Mouse (Mus musculus) intestine, embryonic 16.5 days (tissue): ENCODE measurements around the gene Gm11562. TPM values are rescaled to one million over a fixed set of nuclear protein-coding genes. Genes with fewer than 3 reads are reported as not detected.
"Not testable (repeated sequence)": the region's sequence is repeated elsewhere in the genome, so short reads cannot be mapped to it uniquely, and the experiment has no call there.

ENCODE experiments used
- ATAC-seq: fragments of 200-750 bp; cut with Nextera tagmentation; 2 replicates; pipeline ENCODE4 v1.8.0; 2017; ENCODE audit warnings: moderate TSS enrichment, moderate library complexity
- H3K27ac ChIP-seq: fragments of 300-500 bp; sonication (generic); 2 replicates; pipeline ENCODE4 v1.5.1; 2014; ENCODE audit warnings: mild to moderate bottlenecking, low read length
- H3K27me3 ChIP-seq: fragments of 300-500 bp; sonication (generic); replicated peaks from 2 replicates; pipeline ENCODE4 v1.6.1; 2014; ENCODE audit warnings: low read length, control low read depth, mixed read lengths; ENCODE audit not compliant: control insufficient read depth, insufficient read depth
- H3K36me3 ChIP-seq: fragments of 300-500 bp; sonication (generic); 2 replicates; pipeline ENCODE4 v1.6.1; 2014; ENCODE audit warnings: low read length, control low read depth; ENCODE audit not compliant: control insufficient read depth, insufficient read depth
- H3K4me1 ChIP-seq: fragments of 300-500 bp; sonication (generic); 2 replicates; pipeline ENCODE4 v1.6.1; 2014; ENCODE audit warnings: low read length, control low read depth, mixed read lengths; ENCODE audit not compliant: control insufficient read depth, insufficient read depth
- H3K4me2 ChIP-seq: fragments of 300-500 bp; sonication (generic); 2 replicates; pipeline ENCODE4 v1.6.1; 2014; ENCODE audit warnings: low read depth, low read length, control low read depth
- H3K4me3 ChIP-seq: fragments of 300-500 bp; sonication (generic); 2 replicates; pipeline ENCODE4 v1.5.1; 2014; ENCODE audit warnings: mild to moderate bottlenecking, low read length
- H3K9ac ChIP-seq: fragments of 300-500 bp; sonication (generic); 2 replicates; pipeline ENCODE4 v1.6.1; 2014; ENCODE audit warnings: low read depth, low read length
- H3K9me3 ChIP-seq: fragments of 300-500 bp; sonication (generic); 2 replicates; pipeline ENCODE4 v1.6.1; 2016; ENCODE audit warnings: low read length, control low read depth; ENCODE audit not compliant: control insufficient read depth
- WGBS: fragments of 180-500 bp; shearing (Covaris S2); extraction: QIAGEN DNeasy Blood & Tissue Kit; methylation state at CpG from one replicate; pipeline ENCODE4 v1.1.7; 2014; 5-methylcytosine and 5-hydroxymethylcytosine counted together
- polyA plus RNA-seq: library from polyadenylated mRNA; unstranded; fragments of >200 nt; fragmentation: Nextera tagmentation; extraction: Ambion mirVana; gene quantifications from 2 replicates; pipeline ENCODE4 v1.2.1, GENCODE M21; 2015

Gm11562 gene
- polyA plus RNA-seq, 1 experiment from 2014 or later, result not detected

DNA sequence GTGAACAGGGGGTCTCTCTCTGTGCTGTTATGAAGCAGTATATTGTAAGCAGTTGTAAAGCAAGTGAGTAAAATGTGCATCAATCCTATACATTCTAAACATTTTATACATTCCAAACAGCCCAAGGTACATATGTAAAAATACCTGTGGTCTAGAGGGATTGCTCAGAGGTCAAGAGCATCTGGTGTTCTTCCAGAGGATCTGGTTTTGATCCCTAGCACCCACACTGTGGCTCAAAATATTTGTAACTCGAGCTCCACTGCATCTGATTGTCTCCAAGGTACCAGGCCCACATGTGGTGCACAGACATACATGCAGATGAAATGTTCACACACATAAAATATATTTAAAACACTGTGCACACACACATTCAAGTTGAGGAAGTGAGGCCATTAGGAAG is 20.7 kb upstream of the Gm11562 start:
- Histone ChIP-seq H3K4me2 (no peak overlapping the region), H3K27ac (no peak overlapping the region), H3K27me3 (no peaks in the 10 kb centered on the region), H3K9me3 (no peaks in the 10 kb centered on the region), H3K4me1 (no peaks in the 10 kb centered on the region), H3K4me3 (no peak overlapping the region), H3K9ac (no peak overlapping the region), H3K36me3 (no peaks in the 10 kb centered on the region)
- no peak for ATAC-seq
- WGBS, result 34% methylated on average over 1 of the region's 1 CpGs

DNA sequence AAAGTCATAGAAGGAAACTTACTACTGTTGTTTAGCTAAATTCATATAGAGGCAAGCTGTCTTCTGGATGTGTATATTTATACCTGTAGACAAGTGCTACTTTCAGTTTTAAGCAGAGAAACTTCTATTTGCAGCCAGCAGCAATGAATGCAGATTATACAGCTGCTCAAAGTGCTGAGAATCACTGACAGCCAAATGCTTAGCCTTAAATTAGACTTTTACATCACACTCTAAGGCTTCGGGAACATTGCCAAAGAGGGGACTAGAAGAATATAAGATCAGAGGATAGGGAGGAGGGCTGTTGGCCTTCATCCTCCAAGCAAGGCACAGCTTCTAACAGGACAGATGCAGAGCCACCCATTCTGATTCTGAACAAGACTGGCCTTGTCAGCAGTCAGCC is 16.9 kb upstream of the Gm11562 start:
- Histone ChIP-seq H3K4me3 (no peak overlapping the region), H3K4me1 (no peaks in the 10 kb centered on the region), H3K9ac (no peak overlapping the region), H3K9me3 (no peaks in the 10 kb centered on the region), H3K27ac (no peak overlapping the region), H3K36me3 (no peaks in the 10 kb centered on the region), H3K4me2 (no peak overlapping the region), H3K27me3 (no peaks in the 10 kb centered on the region)
- 81% methylated on average over 1 of the region's 1 CpGs for WGBS
- ATAC-seq, result no peak

GRCm38 (mm10) chr11:99634653-99635134 is 14.5 kb upstream of the Gm11562 start, which contains the start of gene Krtap4-2:
Gene Krtap4-2, minus strand, starts transcription at chr11:99635084.
- H3K27me3 ChIP-seq, result no peaks in the 10 kb centered on the region
- H3K4me3 ChIP-seq, result no peak within 1 kb of the TSS
- 42% methylated on average over 8 of the region's 8 CpGs for WGBS
- H3K9ac ChIP-seq, result no peak within 1 kb of the TSS
- H3K4me2 ChIP-seq, result no peak within 1 kb of the TSS
- ATAC-seq, result no peak
- no peaks in the 10 kb centered on the region for H3K9me3 ChIP-seq
- no peaks in the 10 kb centered on the region for H3K4me1 ChIP-seq
- H3K36me3 ChIP-seq, result no peaks in the 10 kb centered on the region
- H3K27ac ChIP-seq, result no peak within 1 kb of the TSS

DNA sequence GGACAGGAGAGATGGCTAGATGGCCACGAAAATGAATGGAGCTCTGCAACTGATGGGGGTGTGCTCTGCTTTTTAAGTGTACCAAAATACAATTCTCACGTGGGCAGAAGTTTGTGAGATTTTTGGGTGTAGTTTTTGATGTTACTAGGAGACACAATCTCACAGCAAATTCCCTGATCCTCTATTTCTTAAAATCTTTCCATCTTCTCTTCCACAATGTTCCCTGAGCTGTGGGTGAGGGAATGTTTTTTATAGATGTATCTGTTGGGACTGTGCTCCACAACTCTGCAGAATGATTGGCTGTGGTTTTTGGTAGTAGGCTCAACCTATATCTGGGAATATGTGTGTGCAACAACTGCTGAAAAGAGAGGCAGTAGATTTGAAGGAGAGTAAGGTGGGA is 13.1 kb upstream of the Gm11562 start:
- no peaks in the 10 kb centered on the region for H3K4me1 ChIP-seq
- ATAC-seq, result no peak
- no peaks in the 10 kb centered on the region for H3K9me3 ChIP-seq
- no peak overlapping the region for H3K4me2 ChIP-seq
- H3K36me3 ChIP-seq, result no peaks in the 10 kb centered on the region
- no peaks in the 10 kb centered on the region for H3K27me3 ChIP-seq
- no peak overlapping the region for H3K4me3 ChIP-seq
- H3K27ac ChIP-seq, result no peak overlapping the region
- 71% methylated on average over 2 of the region's 2 CpGs for WGBS
- H3K9ac ChIP-seq, result no peak overlapping the region

GRCm38 (mm10) chr11:99630890-99631289 is 10.7 kb upstream of the Gm11562 start:
- no peak overlapping the region for H3K4me3 ChIP-seq
- H3K9me3 ChIP-seq, result no peaks in the 10 kb centered on the region
- no peaks in the 10 kb centered on the region for H3K36me3 ChIP-seq
- no peak for ATAC-seq
- no peaks in the 10 kb centered on the region for H3K4me1 ChIP-seq
- H3K27ac ChIP-seq, result no peak overlapping the region
- no peak overlapping the region for H3K4me2 ChIP-seq
- no peak overlapping the region for H3K9ac ChIP-seq
- 59% methylated on average over 3 of the region's 3 CpGs for WGBS
- H3K27me3 ChIP-seq, result no peaks in the 10 kb centered on the region

DNA sequence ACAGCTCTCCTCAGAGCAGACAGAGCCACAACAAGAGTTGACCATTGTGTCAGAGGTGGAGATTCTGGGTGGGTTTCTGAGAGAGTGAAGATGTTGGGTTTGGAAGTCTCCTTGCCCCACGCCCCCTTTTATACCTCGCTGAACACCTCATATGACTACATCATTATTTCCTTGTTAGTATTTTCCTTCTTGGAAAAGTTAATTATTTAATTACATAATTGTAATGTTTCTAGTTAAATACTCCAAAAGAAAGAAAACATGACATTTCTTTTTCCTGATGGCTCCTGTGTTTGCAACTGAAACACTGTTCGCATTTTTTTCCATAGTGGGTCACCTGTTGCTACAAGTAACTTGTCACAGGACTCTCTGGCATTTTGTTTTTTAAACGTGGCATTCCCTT is 7.9 kb upstream of the Gm11562 start, which contains the start of gene Krtap4-1:
Gene Krtap4-1 (minus strand): TSS at position 101 of the 400 bp plus-strand sequence.
- Histone ChIP-seq H3K4me1 (no peaks in the 10 kb centered on the region), H3K4me3 (no peak within 1 kb of the TSS), H3K9me3 (no peaks in the 10 kb centered on the region), H3K27ac (no peak within 1 kb of the TSS), H3K9ac (no peak within 1 kb of the TSS), H3K4me2 (no peak within 1 kb of the TSS), H3K36me3 (no peaks in the 10 kb centered on the region), H3K27me3 (no peaks in the 10 kb centered on the region)
- 79% methylated on average over 4 of the region's 4 CpGs for WGBS
- ATAC-seq, result no peak

DNA sequence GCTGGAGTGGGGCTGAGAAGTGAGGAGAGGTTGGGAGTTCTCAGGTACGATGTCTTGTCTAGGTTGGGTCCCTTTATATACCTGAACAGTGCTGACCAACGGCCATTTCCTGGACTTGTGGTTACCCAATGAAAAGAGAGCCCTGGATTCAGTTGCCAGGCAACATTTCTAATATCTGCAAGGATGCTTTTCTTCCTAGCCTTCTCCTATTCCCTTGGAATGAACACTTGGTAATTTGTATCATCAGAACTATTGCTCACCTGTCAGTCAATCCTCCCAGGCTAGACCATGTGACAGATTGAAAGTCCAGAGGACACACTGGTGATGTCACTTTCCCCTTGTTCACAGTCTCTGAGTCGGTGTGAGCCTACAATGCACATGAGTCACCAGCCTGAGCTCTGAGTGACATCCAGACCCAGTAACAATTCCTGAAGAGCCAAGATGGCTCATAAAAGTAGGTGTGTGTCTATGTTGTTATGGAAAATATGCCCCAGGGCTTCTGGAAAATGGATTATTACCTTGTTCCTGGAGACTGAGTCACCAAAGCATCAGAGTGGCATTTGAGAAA is 5.4 kb downstream of the Gm11562 start, which contains the start of gene Krtap2-4:
Gene Krtap2-4 (minus strand): TSS at position 51 of the 568 bp plus-strand sequence.
- no peaks in the 10 kb centered on the region for H3K4me1 ChIP-seq
- H3K9me3 ChIP-seq, result no peaks in the 10 kb centered on the region
- no peak within 1 kb of the TSS for H3K9ac ChIP-seq
- H3K4me2 ChIP-seq, result no peak within 1 kb of the TSS
- no peak within 1 kb of the TSS for H3K27ac ChIP-seq
- H3K27me3 ChIP-seq, result no peaks in the 10 kb centered on the region
- ATAC-seq, result peak; percentile 74
- 65% methylated on average over 3 of the region's 3 CpGs for WGBS
- H3K36me3 ChIP-seq, result no peaks in the 10 kb centered on the region
- no peak within 1 kb of the TSS for H3K4me3 ChIP-seq

GRCm38 (mm10) chr11:99610089-99610488 is 10.1 kb downstream of the Gm11562 start, which contains the start of gene Gm11937:
Gene Gm11937, minus strand, starts transcription at chr11:99610189.
- not testable (repeated sequence) for H3K4me3 ChIP-seq, H3K4me2 ChIP-seq, H3K27ac ChIP-seq, H3K27me3 ChIP-seq, H3K9ac ChIP-seq, H3K4me1 ChIP-seq, H3K36me3 ChIP-seq, ATAC-seq, H3K9me3 ChIP-seq
- 61% methylated on average over 1 of the region's 2 CpGs for WGBS

GRCm38 (mm10) chr11:99609126-99609525 is 11.1 kb downstream of the Gm11562 start:
- Histone ChIP-seq H3K4me3 (no peak overlapping the region), H3K4me1 (no peaks in the 10 kb centered on the region), H3K4me2 (no peak overlapping the region), H3K9ac (no peak overlapping the region), H3K36me3 (no peaks in the 10 kb centered on the region), H3K9me3 (no peaks in the 10 kb centered on the region), H3K27me3 (no peaks in the 10 kb centered on the region), H3K27ac (no peak overlapping the region)
- ATAC-seq, result no peak
- WGBS, result 74% methylated on average over 1 of the region's 1 CpGs

GRCm38 (mm10) chr11:99603208-99603607 is 17.0 kb downstream of the Gm11562 start, which contains the start of gene Gm11938:
Gene Gm11938, minus strand, starts transcription at chr11:99603308.
- H3K4me3 ChIP-seq, H3K27me3 ChIP-seq, H3K36me3 ChIP-seq, H3K9me3 ChIP-seq, ATAC-seq, H3K4me2 ChIP-seq, H3K4me1 ChIP-seq, H3K27ac ChIP-seq, H3K9ac ChIP-seq: not testable (repeated sequence)
- 58% methylated on average over 1 of the region's 1 CpGs for WGBS
